Mouse (Mus musculus) spleen, postnatal 10 days (tissue): ENCODE results near the gene Pepd.
A peak's percentile ranks its signal among the peaks of the same experiment; 100 is the strongest.

ENCODE experiments used
- DNase-seq, 2 experiments: peaks; one replicate each; pipeline ENCODE4 v3.0.0; 2021 to 2022; ENCODE audit warnings: low spot score in 2 of 2

Pepd gene

DNA sequence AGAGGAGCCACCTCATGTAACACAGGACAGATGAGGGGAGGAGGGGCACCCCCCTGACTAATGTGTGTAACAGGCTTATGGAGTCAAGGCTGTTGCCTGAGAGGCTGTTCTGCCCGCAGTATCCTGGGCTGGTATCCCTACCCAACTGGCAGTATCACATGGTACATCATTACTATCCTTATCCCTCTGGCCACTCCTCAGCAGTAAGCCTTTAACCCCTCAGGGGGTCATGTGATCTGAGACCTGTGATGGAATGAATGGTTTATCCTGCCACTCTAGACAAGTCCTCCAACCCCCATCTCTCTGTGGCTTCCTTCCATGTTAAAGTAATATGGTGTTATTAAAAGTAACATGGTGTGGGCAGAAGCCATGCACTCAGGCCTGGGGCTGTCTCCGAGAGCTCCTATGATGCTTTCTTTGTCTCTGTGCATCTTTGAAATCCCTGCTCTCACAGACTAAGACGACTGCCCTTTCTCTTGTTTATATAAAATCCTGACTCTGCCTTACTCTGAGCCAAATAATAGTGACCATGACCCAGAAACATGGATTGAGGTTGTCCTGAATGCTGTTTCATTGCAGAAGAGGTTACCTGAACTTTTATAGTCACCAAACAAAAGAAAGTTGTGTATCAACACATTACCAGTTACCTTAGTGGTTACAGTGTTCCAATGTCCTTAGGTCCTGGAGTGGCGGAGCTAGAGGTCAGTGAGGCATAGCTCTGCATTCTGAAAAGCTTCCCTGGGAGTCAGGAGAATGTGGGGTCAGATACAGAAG lies 71.7 kb downstream of the Pepd start:
- DNase-seq: no peak

DNA sequence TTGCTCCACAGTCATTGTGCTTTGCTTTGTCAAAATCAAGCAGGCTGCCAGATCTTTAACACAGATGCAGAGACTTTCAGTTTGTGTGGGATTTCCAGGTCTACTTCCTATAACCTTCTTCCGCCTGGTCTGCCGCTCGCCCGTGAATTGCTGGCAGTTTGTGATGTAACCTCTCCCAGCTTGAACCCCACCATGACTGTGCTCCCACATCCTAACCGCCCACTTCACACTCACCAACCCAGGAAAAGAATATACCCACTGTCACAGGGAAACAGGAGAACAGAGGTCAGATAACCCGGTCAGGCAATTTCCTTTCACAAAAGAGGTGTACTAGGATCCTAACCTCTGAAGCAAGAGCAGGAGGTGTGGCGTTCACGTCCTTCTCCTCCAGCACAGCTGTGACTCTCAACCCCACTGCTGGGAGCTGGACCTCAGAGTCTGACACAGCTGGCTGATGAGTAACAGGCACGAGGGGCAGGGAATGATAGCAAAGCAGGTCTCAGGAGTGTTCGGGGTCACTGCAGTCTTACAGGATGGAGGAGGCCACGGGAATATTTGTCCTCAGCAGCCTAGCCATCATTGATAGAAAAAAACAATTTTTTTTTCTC lies 72.5 kb downstream of the Pepd start:
- DNase-seq: peak; percentile 26 to 37

DNA sequence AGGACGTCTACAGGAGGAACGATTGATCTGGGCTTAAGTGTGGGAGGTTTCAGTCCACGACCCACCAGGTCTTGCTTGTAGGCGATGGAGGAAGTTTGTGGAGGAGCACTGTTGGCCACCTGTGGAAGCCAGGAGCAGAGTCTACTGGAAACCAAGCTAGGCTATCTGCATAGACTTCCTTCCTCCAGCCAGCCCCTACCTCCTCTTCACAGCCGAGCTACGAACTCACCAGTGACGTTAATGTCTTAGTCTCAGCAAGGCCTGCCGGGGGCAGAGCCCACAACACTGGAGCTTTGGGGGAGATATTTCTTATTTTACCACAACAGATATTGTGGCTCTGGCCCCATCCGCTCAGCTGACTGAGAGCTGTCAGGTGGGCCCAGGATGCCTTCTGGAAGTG lies 73.0 kb downstream of the Pepd start:
- peak in 1 of 2 experiments; percentile 45 for DNase-seq

DNA sequence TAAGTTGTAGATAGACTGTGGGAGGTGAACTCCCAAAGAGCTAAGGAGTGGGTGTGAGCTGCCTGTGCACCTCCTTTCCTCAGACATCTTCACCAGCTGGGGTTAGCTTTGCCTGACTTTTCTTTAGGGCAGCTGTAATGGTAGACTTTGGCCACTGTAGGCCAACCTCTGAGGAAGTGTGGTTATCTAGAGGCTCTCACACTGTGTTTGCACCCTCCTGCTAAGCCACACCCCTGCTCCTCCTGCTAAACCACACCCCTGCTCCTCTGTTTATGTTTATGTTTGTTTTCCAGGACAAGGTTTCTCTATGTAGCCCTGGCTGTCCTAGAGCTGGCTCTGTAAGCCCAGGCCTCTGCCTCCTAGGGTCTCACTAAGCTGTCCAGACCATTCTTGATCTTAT lies 73.5 kb downstream of the Pepd start:
- DNase-seq: peak; percentile 48 to 69

DNA sequence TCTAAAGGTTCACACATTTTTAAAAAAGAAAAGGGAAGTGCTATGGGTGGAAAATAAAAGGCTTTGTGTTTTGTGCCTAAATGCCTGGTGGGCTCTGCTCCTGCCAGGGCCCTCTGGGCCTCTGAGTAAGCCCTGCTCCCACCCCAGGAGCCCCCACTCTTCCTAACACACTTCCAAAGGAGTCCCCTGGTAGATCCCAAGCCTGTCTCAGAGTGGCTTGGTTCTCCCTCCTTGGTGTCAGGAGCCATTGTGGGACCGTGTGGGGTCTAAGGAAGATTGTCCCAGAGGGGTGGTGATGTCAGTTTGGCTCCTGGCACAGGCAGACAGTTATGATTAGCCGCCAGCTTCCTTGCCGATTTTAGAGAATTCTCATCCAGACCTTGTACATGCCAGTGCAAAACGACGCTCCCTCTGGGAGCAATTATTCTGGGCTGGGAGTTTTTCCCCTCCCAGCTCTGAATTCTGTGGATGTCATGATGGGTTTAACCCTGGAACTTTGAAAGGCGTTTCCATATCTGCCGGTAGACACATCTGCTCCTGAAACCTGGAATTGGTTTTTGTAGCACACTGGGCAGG lies 74.5 kb downstream of the Pepd start:
- no peak for DNase-seq

DNA sequence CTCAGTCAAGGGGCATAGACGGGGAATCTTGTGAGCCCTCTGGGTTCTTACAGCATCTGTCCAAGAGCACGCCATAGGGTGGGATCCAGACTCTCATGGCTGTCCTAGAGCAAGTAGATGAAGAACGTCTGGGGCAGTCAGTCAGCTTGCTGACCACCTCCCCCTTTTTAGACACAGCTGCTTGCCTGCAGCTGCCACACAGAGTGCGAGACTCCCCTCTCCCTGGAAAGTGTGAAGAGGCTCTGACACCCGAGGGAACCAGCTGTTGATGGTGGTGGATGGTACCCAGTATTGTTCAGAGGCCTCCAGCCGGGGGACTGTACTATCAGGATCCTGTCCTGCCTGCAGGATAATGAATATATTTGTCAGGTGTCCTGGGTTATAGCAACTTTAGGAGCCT lies 75.1 kb downstream of the Pepd start:
- DNase-seq: no peak

DNA sequence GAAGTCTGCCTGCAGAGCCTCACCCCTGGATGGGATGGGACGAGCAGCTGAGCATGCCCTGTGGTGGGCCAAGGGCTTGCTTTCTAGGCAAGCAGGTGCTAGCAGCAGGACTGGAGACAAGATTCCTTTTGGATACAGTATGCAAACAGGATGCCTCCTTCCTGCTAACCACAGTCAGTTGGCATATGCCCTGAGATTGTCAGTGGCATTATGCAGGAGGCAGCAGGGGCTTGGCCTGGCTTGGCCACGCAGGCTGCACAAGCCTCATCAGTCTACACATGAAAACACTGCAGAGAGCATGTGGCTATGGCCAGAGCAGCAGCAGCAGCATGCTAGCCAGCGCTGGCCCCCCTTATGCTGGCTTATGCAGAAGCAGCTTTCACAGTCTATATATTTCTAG lies 76.3 kb downstream of the Pepd start:
- no peak for DNase-seq

DNA sequence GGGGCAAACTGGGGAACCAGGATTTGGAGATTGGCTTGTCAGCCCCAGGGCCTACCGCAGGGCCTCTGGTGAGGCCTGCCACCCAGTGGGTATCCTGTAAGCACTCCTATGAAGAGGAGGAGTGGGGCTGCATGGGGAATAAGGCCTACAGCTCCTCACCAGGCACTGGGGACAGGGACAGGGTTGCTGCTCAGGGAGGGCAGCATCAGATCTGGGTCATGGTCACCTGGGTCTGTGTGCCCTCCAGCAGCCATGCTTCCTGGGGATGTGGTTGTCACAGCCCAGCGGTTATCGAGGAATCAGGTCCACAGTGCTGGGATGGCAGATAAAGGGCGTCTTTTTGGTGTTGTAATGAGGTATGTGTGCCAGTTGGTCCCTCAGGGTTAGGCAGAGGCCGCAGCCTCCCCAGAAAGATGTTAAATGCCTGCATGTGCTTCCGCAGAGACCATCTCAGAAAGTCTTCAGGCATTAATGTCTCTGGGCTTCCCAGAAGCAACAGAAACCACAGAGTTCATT lies 79.6 kb downstream of the Pepd start:
- DNase-seq: no peak

DNA sequence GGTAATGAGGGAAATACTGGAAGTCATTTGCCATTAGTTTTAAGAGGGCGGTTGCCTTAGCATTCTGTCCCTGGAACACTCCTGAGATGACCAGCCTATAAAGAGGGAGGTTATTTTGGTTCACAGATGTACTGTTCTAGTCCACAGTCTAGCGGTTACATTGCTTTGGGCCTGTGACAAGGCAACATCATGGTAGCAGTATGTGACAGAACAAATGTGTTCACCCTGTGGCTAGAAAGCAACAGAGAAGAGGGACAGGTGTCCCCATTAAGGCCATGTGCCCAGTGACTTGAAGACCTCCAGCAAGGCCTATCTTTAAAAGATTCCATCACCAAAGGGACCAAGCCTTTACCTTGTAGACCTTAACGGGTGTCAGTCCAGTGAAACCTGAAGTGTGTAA lies 80.6 kb downstream of the Pepd start:
- no peak for DNase-seq

DNA sequence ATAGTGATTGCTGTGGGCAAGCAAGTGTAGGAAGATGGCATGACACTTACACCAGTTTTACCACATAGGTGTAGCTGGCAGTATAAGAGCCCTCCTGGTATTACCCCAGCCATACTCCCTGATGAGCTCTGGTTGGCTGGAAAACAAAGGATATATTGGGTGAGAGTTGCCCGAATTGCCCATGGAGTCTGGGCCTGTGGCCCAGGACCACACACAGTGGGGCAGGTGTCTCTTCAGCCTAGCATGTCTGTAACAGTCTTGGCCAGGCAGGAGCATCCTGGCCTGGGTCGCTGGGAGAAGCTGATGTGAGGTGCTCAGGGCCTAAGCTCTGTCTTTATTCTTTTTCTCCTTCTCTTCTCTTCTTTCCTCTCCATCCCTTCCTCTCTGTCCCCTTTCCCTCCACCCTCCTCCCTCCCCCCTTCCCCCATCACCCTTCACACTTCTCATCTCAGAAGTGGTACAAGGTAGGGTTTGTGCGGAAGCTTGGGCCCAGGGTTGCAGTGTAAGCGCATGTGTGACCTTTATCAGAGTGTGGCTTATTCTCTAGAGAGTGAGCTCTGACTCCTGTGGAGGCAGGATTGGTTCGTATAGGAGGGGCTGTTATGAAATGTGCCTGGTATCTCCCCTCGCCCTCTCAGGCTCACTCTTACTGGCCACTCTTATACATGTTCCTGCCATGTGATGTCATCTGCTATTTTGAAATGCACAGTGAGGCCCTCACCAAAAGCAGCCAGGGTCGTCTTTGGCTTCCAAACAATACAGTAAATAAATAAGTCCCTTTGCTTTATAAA lies 83.9 kb downstream of the Pepd start:
- no peak for DNase-seq

DNA sequence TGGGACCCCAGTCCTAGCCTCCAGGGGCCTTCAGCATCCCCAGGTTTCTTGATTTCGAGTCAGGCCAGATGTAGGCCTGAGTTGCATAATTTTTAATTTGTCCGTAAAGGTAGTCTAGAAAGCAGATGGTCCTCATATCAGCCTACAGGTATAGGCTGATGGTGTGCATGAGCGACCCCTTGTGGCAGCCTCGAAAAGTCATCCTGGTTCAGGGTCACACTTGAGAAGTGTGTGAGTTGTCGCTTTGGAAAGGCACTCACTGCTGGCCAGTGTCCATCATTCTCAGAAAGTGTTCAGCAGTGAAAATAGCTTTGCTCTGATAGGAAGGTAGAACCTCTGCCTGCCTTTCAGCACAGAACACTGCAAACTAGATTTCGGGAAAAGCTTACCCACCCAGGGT lies 88.7 kb downstream of the Pepd start:
- peak; percentile 42 to 71 for DNase-seq

DNA sequence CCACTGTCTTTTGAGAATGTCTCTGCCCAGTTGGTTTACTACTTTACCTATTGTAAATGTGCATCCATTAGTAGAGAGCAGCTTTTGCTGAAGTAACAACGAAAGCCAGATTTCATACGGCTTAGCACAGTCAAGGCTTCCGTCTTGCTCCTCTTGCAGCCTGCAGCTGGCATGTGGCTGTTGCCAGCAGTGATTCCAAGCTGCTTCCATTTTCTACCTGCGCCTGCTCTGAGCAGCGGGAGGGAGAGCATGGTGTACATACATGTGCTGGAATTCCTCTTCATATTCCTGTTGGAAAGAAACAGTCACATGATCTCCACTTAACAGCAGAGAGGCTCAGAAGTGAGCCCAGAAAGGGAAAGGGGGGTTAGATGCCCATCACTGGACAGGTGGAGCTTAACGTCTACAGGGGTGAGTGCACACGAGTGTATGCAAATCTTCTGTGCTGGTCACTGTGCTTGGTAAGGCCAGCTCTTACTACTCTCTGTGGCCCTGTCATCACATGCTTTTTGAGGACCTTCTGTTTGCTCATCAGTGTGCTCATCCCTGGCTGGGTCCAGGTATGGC lies 91.1 kb downstream of the Pepd start:
- DNase-seq: no peak

DNA sequence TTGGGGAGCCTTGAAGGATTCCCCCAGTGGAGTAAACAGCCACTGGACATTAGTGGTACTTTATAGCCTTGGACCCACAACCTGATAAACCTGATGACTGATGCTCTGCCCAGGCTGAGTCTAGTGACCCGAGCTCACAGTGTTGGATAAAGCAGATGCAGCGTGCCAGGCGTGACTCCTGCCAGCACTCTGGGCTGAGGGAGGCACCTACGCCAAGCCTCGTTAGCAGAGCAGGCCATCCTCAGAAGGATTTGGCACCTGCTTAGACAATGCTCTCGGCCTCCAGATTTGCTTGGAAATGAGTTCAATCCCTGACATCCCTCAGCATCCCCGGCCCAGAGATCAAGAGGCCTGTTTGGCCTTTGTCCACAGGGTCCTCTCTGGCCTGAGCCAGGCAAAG lies 94.5 kb downstream of the Pepd start:
- DNase-seq: no peak

DNA sequence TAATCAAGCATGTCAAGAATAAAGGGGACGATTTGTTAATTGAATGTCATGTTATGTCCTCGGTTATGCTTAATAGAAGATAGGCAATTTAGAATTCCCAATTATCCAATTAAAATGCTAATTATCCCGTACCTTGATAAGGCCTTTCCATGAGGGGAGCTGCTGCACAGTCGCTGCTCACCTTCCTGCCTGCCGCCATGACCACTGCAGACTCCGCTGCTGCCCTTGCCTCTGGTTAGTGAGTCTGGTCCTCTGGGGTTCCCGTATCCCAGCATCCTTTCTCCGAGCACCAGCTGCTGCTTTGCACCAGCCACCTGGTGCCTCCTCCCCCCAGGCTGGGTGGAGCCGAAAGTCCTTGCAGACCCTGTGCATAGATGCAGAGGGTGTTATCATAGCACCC lies 101.0 kb downstream of the Pepd start:
- DNase-seq: no peak

DNA sequence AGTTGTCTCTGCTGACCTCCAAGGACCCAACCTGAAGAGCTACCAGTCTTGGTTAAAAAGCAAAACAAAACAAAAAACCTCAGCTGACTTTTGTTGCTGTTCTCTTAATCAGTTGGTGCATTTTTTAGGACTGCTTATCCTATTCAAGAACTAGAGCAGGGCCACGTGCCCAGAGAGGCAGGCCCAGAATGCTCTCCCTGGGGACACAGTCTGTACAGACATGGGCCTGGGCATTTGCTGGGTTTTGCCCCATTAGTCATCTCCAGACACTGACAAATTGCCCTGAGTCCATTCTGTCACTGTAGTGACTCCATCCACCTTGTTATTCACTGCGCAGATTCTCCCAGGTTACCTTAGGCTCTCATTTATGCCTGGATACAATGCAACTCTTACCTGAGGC lies 103.1 kb downstream of the Pepd start:
- DNase-seq: no peak

DNA sequence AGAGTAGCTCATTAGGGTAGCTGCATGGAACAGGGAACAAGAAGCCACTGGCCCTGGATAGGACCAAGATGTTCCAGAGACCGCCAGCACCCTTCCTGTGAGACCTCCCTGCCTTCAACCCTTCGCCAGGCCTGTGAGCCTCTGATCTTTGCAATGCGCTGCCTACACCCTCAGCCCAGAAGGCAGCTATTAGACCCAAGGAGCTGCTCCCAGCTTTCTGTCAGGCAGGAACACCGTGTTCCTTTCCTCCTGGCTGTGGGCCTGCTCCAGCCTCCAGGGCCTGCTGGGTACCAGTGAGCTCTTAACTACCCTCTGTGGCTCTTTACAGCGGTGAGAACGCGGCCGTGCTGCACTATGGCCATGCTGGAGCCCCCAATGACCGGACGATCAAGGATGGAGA lies 109.2 kb downstream of the Pepd start:
- no peak for DNase-seq

DNA sequence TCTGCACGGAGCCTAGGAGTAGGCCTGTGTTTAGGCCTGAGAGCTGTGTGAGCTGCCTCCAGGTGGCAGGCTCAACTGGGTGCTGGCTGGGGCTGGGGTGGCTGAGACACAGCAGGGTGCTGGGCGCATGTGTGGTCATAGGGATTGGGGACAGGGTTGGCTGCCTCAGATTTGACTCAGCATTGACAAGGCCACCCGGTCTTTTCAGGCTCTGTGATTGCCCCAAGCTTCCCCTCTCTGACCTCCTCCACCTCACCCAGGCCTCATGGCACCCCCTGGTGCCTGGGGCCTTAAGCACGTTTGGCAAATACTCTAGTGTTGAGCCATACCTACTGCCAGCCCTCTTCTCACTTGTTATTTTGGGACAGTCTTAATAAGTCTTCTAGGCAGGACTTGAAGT lies 111.1 kb downstream of the Pepd start:
- DNase-seq: no peak

DNA sequence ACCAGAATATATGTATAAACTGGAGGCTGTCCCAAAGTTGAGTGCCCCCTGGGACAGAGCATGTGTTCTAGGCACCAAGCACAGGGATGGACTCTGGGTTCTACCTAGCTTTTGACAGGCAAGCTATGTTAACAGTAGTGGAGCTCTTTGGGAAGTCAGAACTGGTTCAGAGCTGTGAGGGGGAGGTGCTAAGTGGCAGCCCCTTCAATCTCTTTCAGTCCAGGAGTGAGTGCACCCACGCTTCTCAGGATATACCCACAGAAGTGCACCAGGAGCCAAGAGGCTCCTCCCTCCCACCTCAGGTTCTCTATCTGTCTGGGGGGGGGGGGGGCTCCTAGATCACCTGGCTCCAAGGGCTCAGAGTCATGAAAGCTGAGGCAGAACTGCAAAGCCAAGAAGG lies 112.2 kb downstream of the Pepd start:
- no peak for DNase-seq

DNA sequence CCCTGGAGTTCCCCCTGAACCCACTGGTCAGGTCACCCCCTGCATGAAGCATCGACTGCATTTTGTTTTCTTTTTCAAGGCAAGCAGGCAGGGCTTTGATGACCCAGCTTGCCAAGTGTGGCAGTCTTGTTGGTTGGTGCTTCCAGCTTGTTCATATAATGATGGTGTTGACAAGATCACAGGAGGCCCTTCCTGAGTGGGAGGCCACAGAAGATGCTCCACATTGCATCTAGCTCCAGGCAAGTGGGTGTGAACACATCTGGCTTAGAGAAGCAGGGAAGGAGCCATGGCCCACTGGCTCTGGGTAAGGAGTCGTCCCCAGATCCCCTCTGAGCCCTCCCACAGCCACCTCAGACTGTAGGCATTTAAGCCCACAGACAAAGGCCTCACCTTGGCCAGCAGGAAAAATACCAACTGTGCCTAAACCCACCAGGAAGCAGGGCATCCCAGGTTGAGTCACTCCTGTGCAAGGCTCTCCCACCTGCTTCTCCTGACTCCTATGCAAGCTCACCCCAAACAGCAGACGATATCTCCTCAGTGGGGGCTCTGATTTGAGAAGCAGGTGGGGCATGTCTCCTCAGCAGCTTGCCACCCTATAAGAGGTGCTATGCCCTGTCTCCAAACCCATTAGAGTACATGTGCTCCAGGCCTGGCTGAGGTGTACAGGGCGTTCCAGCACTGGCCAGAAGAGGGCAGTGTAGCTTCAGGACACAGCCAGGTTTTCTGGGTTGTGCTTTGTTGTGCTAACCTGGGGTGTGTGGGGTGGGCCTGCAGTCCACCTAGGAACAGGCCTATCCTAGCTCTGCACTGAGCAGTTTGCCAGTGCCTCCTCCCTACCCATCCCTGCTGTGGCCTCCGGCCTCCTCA lies 113.5 kb downstream of the Pepd start:
- peak; percentile 70 to 84 for DNase-seq

DNA sequence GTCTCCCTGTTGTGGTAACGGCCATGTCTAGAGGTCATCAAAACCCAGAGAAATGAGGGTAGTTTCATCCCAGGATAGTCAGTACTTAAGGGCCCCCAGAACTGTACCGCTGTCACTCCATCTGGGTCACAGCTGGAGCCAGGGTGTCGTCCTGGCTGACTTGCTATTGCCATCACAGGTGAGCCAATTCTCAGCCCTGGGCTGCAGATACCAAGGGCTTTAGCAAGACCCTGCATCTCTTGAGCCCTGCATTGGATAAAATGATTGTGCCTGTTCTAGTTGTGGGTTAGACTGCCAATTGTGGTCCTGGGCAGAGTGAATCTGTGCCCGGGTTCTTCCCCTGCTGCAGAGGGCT lies 114.1 kb downstream of the Pepd start:
- DNase-seq: no peak

DNA sequence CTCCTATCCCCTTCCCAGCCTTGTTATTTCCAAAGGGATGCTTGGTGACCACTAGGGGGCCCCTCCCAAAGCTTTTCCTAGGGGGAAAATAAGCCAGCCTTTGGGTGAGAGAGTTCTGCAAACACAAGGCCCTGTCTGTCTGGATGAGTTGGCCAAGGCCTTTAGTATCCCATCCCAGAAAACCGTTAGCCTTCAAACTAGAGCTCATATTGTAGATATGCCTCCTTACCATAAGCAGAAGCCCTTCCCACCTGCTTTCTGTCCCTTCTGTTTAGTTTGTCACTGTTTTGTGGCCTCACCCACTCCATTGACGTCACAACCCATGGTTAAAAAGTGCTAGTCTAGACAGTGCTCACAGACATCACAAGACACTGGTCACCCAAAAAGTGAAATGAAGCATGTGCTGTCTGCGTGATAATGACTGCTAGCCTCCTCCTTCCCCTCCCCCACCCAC lies 114.7 kb downstream of the Pepd start:
- DNase-seq: peak in 1 of 2 experiments; percentile 34
